Mouse (Mus musculus) brain, adult 2 months (tissue): ENCODE data around the gene Pgrmc1.
A peak's percentile ranks its signal among the peaks of the same experiment; 100 is the strongest.
"Not testable (repeated sequence)": the region's sequence is repeated elsewhere in the genome, so short reads cannot be mapped to it uniquely, and the experiment has no call there.

ENCODE experiments used
- DNase-seq: peaks from one replicate; pipeline ENCODE4 v3.0.0; 2011; ENCODE audit warnings: low read depth, low spot score

Pgrmc1 gene

DNA sequence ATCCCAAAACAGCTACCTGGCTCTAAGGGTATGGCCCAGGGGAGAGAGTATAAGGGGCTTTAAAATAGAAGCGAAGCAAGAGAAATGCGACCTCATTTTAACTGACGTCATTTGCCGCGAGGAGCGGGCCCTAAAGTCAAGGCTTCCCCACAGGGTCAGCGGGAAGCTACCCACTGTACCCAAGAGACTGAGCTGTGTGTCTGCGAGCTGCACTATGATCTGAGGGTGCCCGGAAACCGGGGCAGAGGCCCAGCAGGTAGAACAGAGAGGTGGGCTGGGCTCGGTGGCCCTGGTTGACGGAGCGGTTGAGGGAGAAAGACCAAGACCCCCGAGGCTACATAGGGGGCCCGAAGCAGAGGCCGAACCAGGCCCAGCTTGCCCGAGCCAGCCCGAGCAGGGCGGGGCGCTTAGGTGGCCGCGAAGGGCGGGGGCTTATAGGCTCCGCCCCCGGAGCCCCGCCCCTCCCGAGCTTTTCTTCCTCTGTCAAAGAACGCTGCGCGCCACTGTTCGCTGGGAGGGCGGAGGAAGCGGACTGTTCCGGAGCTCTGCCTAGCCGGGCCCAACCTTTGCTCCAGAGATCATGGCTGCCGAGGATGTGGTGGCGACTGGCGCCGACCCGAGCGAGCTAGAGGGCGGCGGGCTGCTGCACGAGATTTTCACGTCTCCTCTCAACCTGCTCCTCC is at the start of gene Pgrmc1:
Gene Pgrmc1, plus strand, starts transcription at position 500 of the 683 bp plus-strand sequence.
- peak; percentile 90 for DNase-seq

DNA sequence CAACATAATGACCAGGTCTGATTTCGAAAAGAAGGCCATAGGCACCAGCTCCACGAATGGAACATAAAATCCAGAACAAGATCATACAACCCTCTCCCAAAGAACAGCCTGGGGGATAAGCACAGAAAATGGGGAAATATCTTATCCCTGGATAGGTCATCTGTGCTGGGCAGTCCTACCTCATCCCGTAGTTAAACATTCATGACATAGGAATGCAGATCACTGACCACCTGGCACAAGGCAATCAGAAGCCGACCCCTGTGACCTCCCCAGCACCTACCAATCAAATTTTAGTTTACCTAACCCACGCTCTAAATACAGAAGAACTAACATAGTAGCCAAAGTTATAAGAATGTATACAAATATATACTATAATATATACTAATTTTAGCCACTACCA is 49.2 kb upstream of the Pgrmc1 start:
- no peak for DNase-seq

DNA sequence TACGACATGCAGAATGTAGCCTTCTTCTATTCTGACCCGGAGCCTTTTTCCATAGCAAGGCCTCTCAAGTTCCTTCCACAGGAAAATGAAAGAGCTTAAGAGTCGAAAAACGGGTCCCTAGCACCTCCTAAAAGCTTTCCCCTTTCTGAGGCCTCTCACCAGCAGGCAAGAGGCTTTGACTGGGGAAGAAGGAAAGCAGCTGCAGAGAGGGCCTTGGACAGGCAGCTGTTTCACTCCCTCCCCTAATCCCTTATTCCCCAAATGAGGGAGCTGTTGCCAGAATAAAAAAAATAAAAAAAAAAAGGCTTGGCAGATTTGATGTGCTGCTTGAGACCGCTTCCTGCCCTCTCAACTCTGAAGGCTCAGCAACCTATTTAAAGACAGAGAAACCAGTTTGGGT is 47.1 kb upstream of the Pgrmc1 start:
- peak; percentile 52 for DNase-seq

DNA sequence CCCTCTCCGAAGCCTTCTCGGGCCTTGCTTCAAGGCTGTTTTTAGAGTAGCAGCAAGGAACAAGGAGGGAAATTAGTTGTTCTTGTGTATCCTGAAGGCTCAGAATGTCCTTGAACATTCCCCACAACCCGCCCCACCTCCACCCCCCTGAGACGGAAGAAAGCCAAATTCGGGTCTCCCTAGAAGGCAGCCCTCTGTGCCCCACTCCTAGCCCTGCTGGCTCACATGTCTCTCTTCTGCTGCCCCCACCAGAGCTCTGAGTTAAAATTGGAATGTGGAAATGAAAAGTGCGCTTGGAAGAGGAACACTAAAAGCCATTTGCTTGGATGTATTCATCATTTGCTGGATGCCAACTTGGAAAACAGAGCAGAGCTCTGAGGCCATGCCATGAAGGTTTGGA is 46.7 kb upstream of the Pgrmc1 start:
- peak; percentile 48 for DNase-seq

DNA sequence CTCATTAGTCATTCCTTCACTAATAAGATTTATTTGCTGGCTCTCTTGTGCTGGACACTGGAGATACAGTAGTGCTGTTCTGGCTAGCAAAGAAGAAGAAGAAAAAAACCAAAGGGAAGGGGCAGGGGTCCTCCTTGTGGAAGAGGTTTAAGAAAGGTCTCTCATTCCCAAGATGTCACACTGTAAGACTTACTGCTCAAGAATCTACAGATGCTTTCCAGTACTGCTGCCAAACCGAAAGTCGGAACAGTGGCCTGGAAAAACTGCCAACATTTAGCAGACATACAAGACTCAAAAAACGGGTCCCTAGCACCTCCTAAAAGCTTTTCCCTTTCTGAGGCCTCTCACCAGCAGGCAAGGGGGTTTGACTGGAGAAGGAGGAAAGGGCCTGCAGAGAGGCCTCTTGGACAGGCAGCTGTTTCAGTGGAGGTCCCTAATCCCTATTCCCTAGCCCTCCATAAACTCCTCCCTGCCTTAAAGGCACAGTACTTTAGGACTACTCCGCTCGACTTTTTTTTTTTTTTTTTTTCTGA is 45.9 kb upstream of the Pgrmc1 start:
- DNase-seq, result peak; percentile 76

DNA sequence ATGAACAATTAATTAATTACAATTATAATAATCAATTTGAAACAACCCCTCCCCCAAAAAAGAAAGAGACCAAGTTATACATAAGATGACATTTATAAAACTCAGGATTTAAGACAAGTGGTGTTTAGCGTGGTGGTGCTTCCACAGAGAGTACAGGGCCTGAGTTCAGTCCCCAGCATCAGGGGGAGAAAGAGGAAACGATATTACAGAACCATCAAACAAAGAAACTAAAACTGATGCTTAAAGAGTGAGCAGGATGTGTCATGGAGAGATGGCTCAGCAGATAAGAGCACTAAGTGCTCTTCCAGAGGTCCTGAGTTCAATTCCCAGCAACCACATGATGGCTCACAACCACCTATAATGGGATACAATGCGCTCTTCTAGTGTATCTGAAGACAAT is 45.3 kb upstream of the Pgrmc1 start:
- no peak for DNase-seq

DNA sequence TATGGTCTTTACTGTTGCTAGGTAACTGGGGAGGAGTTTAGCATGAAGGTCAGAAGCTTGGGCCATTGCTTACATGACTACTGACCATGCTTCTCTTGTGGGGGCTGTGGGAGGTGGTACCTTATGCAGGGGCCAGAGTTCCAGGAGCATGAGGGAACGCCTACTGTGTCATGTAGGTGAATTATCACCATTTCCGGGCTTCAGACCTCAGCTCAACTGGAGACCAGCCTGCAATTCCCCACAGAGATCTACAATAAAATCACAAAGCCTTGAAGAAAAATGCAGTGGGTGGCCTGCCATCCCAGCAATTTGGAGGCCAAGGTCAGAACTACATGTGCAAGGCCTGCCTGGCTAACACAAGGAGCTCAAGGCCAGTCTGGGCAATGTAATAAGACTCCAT is 42.8 kb upstream of the Pgrmc1 start:
- not testable (repeated sequence) for DNase-seq

DNA sequence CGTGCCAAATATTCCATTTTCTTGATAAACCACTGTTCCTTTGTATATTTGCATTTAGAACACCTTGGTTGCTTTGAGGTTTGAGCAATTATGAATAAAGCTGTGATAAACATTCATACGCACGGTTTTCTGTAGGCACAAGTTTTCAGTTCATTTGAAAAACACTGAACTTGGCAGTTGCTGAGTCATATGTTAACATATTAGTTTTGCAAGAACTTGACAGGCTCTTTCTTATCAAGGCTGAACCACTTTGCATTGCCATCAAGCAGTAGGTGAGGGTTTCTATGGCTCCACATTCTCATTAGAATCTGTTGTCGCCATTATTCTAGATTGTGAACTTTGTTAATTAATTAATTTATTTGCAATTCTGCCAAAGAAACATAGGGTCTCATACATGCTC is 37.8 kb upstream of the Pgrmc1 start:
- DNase-seq, result no peak

DNA sequence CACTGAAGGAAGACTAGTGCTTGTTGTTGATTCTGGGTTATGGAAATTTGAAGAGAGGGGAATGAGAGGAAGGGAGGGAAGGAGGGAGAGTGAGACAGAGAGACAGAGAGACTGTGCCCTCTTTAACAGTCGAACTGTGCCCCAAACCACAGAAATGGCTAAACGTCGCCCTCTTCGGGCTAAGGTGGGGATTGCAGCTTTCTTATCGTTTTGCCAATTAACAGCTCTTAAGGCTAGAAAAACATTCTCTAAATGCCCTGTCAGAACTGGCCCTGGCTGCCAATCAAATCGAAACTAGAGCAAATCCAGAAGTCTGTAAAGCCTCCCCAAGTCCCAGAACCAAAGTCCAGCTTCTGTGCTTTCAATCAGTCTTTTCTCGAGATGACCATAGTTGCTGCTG is 36.4 kb upstream of the Pgrmc1 start:
- DNase-seq, result peak; percentile 52

DNA sequence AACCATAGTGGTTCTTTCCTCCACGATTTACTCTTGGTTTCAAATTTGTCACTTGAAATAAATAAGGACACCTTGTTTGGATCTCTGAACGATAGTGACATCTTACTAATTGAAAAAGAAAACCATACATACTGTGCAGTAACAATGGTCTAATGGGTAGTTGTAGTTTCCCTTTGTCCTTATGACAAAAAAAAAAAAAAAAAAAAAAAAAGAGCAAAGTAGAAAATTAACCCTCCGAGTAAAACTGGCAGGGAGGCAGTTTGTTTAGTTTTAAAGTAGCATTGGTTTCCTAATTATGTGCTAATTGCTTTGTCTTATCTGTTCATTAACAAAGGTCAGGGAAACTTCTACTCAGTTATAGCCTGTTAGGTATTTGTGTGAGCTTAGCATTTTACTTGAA is 35.9 kb upstream of the Pgrmc1 start:
- no peak for DNase-seq

DNA sequence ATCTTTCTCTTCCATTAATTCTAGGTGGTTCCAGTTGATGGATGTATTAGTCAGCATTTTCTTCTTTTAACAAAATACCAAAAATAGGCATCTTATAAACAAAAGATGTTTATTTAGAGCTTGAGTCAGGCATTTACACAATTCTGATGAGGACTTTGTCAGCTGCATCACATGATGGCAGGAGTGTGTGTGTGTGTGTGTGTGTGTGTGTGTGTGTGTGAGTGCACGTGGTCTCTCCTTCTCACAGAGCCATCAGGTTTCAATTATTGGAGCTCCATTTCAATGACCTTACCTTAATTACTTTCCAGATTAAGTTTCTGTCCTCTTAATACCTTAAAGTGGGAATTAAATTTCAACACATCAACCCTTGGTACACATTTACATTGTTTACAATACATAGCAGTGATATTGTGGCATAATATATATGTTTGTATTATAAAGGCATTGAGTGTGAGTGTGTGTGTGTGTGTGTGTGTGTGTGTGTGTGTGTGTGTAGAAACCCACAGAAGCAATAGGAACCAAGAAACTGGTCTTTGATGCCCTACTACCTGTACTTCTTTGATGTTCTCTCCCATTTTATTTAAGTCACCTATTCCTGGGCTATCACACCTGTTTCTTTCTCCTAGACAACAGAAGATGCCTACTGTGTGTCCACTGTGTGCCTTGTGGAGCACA is 11.2 kb upstream of the Pgrmc1 start:
- no peak for DNase-seq

DNA sequence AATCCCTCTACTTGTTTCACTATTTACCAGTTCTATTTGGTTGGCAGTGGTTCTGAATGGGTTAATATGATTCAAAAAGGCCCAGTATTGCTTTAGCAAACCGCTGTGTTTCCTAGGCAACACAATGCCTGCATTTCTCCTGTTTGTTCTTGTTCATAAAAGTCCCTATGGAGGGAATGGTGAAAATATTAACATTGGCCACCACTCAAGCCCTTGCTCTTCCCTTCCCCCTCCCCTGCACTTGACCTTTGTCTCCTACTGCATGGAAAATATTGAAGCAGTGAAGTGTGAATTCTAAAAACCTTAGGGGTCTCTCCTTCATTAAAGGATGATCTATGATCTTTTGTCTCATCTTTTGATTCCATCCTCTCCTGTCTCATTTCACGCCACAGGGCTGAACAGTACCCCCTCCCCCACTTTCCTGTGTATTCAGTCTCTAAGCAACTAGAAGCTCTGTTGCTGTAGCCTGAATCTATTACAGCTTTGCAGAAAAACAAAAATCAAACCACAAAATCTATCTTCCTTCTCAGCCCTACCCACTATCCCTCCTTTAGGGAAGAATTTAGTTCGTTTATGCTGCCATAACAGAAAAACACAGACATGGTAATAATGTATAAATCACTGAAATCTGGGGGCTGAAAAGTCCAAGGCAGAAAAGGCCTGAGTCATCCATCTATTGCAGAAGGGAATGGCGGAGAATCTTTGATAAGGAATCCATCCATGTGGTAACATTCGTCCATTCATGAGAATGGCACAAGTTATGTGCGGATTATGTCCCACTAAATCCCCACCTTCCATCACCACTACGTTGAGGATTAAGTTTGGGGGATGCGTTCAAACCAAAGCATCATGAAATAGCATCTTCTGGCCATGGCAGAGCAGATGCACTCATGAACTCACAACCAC is 10.4 kb upstream of the Pgrmc1 start:
- DNase-seq, result peak; percentile 62

DNA sequence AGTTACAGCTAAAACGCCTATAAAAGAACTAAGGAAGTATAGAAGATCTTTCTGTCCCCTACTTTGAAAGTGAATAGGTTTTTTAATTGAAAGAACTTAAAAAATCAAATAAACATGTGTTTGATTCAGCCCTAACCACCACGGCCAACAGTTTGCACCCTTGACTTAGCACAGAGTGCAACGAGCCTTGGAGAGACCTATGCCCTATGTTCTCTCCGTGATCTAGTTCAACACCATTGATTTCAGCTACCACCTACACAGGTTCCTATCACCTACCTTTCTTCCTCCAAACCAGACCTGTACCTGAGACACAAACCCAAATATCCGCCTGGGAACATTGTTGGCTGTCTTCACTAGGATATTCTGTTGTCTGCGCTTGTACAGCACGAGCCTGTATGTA is 7.7 kb upstream of the Pgrmc1 start:
- DNase-seq, result no peak

DNA sequence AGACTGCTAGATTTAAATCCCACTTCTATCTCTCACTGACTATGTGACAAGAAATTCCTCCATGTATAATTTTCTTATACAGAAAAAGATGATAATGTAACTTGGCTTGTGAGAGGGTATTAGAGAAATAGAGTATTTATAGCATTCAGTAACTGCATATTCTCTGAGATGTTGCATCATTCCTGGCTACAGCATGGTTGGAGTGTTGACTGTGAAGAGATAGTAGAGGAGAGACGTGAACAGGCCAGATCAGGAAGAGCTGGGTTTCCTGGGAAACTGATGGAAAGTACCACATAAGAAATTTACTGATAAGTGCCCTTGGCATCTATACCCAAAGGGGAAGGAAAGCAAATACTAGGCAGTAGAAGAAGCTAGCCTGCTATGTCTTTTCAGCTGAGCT is 6.9 kb upstream of the Pgrmc1 start:
- DNase-seq, result no peak

DNA sequence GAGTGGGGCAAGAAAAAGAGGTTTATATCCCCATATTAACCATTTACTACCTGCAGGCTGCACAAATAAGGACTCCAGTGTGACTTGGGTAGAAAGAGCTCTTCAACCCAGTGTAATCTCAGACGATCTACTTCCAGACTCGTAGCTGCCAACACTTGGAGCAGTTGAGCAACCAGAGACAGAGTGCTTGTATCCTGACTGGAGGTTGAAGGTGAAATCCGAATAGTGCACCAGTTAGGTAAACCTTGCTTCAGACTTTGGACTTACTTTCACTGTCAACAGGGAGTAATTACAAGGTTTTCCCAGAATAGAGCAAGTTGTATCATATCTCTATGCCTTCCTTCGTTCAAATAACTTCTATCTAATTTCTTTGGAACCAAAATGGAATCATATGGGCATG is 6.5 kb upstream of the Pgrmc1 start:
- no peak for DNase-seq

DNA sequence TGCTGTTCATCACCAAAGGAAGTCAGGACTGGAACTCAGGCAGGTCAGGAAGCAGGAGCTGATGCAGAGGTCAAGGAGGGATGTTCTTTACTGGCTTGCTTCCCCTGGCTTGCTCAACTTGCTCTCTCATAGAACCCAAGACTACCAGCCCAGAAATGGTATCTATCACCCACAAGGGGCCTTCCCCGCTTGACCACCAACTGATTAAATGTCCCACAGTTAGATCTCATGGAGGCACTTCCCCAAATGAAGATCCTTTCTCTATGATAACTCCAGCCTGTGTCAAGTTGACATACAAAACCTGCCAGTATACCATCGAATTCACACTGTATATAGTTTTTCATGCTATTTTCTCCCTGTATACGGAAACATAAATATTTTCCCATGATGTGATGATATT is 2.8 kb upstream of the Pgrmc1 start:
- no peak for DNase-seq

DNA sequence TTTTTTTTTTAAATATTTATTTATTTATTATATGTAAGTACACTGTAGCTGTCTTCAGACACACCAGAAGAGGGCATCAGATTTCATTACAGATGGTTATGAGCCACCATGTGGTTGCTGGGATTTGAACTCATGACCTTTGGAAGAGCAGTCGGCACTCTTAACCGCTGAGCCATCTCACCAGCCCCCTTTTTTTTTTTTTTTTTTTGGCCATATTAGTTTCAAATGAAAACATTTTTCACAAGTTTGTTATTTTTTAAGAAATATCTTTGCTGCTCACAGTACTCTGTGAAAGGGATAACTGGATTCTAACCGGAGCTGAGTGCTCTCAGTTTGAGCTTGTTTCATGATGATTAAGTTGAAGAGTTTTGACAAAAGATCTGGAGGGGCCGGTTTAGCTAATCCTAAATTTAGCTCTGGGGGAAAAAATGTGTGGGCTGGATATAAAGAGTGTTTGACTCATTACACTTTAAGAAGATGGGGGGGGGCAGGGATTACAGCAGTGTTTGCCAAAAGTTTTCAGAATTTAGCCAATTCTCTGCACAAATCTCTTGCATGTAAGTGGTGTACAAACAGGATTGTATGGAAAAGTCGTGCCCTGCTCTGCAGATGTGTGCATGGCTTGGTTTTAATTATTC is 1.4 kb upstream of the Pgrmc1 start:
- DNase-seq, result peak; percentile 44

DNA sequence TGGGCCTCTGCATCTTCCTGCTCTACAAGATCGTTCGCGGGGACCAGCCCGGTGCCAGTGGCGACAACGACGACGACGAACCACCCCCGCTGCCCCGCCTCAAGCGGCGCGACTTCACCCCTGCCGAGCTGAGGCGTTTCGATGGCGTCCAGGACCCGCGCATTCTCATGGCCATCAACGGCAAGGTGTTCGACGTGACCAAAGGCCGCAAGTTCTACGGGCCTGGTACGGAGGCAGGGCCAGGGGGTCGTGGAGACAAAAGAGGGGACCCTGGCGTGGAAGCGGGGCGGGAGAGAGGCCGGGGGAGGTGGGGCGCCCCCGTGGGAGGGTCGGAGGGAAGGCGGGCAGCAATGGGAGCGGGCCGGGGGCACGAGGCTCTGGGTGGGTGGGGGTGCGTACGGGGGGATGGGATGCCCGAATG is 394 bp downstream of the Pgrmc1 start:
- DNase-seq, result no peak

DNA sequence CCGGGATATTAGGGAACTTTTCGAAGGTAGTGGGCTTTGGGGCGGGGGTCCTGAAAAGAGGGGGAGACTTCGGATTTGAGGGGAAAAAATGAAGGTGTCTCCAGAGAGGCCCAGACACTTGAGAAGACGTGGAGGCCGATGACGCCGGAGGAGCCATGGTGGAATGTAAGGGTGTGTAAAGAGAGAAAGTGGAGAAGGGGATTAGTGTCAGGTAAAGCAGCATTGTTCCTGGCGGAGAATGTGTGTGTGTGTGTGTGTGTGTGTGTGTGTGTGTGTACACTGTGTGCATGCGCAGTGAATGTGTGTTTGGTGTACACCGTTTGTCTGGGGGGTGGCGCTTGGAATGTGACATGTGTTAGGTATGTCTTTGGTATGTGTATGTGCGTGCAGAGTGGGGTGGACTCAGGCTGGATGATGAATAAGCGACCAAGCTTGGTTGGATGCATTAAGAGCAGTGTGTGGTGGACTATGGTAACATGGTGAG is 897 bp downstream of the Pgrmc1 start:
- DNase-seq, result peak; percentile 54

DNA sequence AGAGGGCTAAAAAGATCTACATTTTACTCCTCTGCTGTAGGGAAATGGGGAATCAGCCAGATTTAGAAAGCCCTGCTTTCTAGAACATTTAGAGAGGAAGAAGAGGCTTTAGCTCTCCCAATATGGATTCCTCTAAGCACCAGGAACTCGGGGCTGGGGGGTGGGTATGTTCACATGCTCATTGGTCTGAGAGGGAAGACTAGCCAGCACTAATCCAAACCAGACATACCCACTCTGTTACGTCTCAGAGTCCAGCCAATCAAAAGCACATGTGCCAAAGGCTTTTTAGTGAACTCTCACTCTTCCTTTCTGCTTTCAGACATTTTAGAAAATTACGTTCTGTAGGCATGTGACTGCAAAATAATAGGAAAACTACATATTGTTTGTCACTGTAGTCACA is 1.6 kb downstream of the Pgrmc1 start:
- no peak for DNase-seq

DNA sequence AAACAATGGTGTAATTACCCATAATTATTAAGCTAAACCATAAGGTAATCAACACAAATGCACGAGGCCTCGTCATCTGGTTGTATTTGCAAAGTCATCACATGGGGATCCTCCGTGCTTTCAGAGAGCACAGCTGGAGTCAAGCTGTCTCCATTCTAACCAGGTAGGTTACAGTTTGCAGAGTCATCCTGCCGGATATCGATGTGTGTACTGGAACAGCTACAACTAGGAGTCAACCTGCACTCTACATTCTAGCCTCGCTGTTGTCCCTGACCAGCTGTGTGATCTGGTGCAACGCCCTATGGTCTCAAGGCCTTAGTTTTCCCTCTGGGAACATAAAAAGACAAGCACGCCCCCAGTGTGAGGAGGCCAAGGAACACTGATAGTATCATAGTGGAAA is 2.1 kb downstream of the Pgrmc1 start:
- no peak for DNase-seq

DNA sequence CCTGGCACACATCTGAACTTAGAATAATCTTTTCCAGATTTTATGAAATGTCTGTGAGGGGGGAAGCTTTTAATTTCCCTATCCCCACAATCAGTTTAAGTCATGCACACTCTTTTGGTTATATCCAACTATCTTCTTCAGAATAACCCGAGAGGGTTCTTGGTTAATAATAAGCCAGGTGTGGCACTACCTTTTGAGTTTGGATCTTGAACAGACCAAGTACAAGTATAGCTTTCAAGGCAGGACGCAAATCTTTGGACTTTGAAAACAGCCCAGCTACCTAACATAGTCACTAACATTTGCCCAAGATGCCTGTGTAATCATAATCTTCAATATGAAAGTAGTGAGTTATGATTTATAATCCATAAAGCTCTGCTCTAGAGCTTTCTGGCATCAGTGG is 4.9 kb downstream of the Pgrmc1 start:
- no peak for DNase-seq
